Mouse (Mus musculus) ES-E14 (cell line): Measurements from ENCODE around the gene Prr5. TPM values are rescaled to one million over a fixed set of nuclear protein-coding genes. Genes with fewer than 3 reads are reported as not detected.

Experiments used
- DNase-seq: peaks from one replicate; pipeline ENCODE4 v3.0.0-alpha.2; 2013; ENCODE audit warnings: low read depth, low spot score
- H3K27ac ChIP-seq: 2 replicates; pipeline ENCODE4 v1.5.1; 2012; ENCODE audit warnings: low read depth, mild to moderate bottlenecking, low read length, moderate library complexity, mixed read lengths; ENCODE audit not compliant: poor library complexity, insufficient read depth, severe bottlenecking
- H3K36me3 ChIP-seq: 2 replicates; pipeline ENCODE4 v1.6.1; 2012; ENCODE audit warnings: mild to moderate bottlenecking, low read length, moderate library complexity, mixed read lengths; ENCODE audit not compliant: control insufficient read depth, poor library complexity, insufficient read depth, severe bottlenecking
- H3K4me1 ChIP-seq, 2 experiments: fragments of 150-350 bp in 1 of 2; sonication (generic) in 1 of 2; 2 replicates each; pipeline ENCODE4 v1.6.1; 2012; ENCODE audit warnings: low read length in 2 of 2, mild to moderate bottlenecking in 1 of 2, mixed read lengths in 1 of 2; ENCODE audit not compliant: control insufficient read depth in 2 of 2, insufficient read depth in 2 of 2, poor library complexity in 1 of 2
- H3K4me3 ChIP-seq, 2 experiments: fragments of 150-350 bp in 1 of 2; sonication (generic) in 1 of 2; 2 replicates each; pipeline ENCODE4 v1.5.1; 2012; ENCODE audit warnings: low read length in 2 of 2, low read depth in 1 of 2, mild to moderate bottlenecking in 1 of 2, mixed read lengths in 1 of 2; ENCODE audit not compliant: insufficient read depth in 1 of 2, poor library complexity in 1 of 2, severe bottlenecking in 1 of 2
- H3K9ac ChIP-seq: 2 replicates; pipeline ENCODE4 v1.6.1; 2012; ENCODE audit warnings: low read depth, mild to moderate bottlenecking, low read length, mixed read lengths; ENCODE audit not compliant: poor library complexity, insufficient read depth, severe bottlenecking
- H3K9me3 ChIP-seq: fragments of 150-350 bp; sonication (generic); 2 replicates; pipeline ENCODE4 v1.6.1; 2012; ENCODE audit warnings: low read depth, mild to moderate bottlenecking, low read length; ENCODE audit not compliant: control insufficient read depth, insufficient read depth
- CHD2 ChIP-seq: IDR thresholded peaks from 2 replicates; pipeline ENCODE4 v1.6.1; 2014; ENCODE audit warnings: mild to moderate bottlenecking, low read depth, low read length, inconsistent platforms
- HCFC1 ChIP-seq: IDR thresholded peaks from 2 replicates; pipeline ENCODE4 v1.6.1; 2012; ENCODE audit warnings: low read length, inconsistent platforms, borderline replicate concordance; ENCODE audit not compliant: insufficient read depth
- MAFK ChIP-seq: IDR thresholded peaks from 2 replicates; pipeline ENCODE4 v1.6.1; 2014; ENCODE audit warnings: mild to moderate bottlenecking, low read depth, low read length, inconsistent platforms; ENCODE audit not compliant: insufficient read depth
- ZC3H11A ChIP-seq: IDR thresholded peaks from 2 replicates; pipeline ENCODE4 v1.6.1; 2012; ENCODE audit warnings: low read depth, mild to moderate bottlenecking, inconsistent platforms, low read length, borderline replicate concordance
- ZNF384 ChIP-seq: IDR thresholded peaks from 2 replicates; pipeline ENCODE4 v1.6.1; 2012; ENCODE audit warnings: low read depth, low read length, inconsistent platforms
- in situ Hi-C, 2 experiments: fragments of 600-800 bp; cut with MboI; formaldehyde crosslinking; loops; one replicate each; pipeline ENCODE4 v1.15.1; 2025; ENCODE audit warnings: low sequenced_read_pairs in 2 of 2, inconsistent platforms in 1 of 2; ENCODE audit not compliant: unreplicated experiment in 2 of 2
- total RNA-seq: library from RNA; depleted of rRNA; stranded (reverse); fragments of 300-350 nt; gene quantifications from 2 replicates; pipeline ENCODE4 v1.2.3, GENCODE M21; 2012

Gene Prr5
- total RNA-seq, 1 experiment: 11.6 TPM

- Histone ChIP-seq H3K36me3 (peaks cover 39% of the 10 kb centered on the region), H3K4me1 (no peaks in the 10 kb centered on the region), H3K9ac (no peak overlapping the region), H3K4me3 (no peak overlapping the region), H3K9me3 (no peaks in the 10 kb centered on the region), H3K27ac (no peak overlapping the region)
- TF ChIP-seq MAFK: peak; percentile 66
- no peak for TF ChIP-seq CHD2
- DNase-seq: no peak
- in situ Hi-C loops: no loop called here
These were observed 22.1 kb downstream of the Prr5 start for GRCm38 (mm10) chr15:84691513-84691912.

GRCm38 (mm10) chr15:84692645-84693044 is 23.2 kb downstream of the Prr5 start:
- H3K27ac ChIP-seq: no peak overlapping the region
- peaks cover 44% of the 10 kb centered on the region for H3K36me3 ChIP-seq
- in situ Hi-C loops: no loop called here
- no peak overlapping the region for H3K9ac ChIP-seq
- H3K4me3 ChIP-seq: no peak overlapping the region
- DNase-seq: no peak
- no peaks in the 10 kb centered on the region for H3K4me1 ChIP-seq
- TF ChIP-seq HCFC1 (no peak), CHD2 (no peak), MAFK (no peak), ZNF384 (no peak), ZC3H11A (no peak)
- H3K9me3 ChIP-seq: no peaks in the 10 kb centered on the region

- H3K4me1 ChIP-seq: peaks cover 0 to 2% of the 10 kb centered on the region in 2 experiments; a peak in 1 of 4 replicates
- H3K36me3 ChIP-seq: peaks cover 34% of the 10 kb centered on the region
- in situ Hi-C loops: no loop called here
- no peak overlapping the region for H3K27ac ChIP-seq
- TF ChIP-seq ZNF384 (no peak), MAFK (no peak), ZC3H11A (no peak), HCFC1 (no peak), CHD2 (no peak)
- no peak overlapping the region for H3K9ac ChIP-seq
- no peak overlapping the region for H3K4me3 ChIP-seq
- H3K9me3 ChIP-seq: no peaks in the 10 kb centered on the region
- DNase-seq: no peak
These were observed 26.6 kb downstream of the Prr5 start for GRCm38 (mm10) chr15:84696021-84696420.

- no peaks in the 10 kb centered on the region for H3K9me3 ChIP-seq
- H3K27ac ChIP-seq: no peak overlapping the region
- TF ChIP-seq HCFC1 (no peak), MAFK (no peak), ZNF384 (no peak), CHD2 (no peak), ZC3H11A (no peak)
- H3K4me1 ChIP-seq: peaks cover 0 to 2% of the 10 kb centered on the region in 2 experiments; a peak in 1 of 4 replicates
- no peak overlapping the region for H3K4me3 ChIP-seq
- no peak overlapping the region for H3K9ac ChIP-seq
- peaks cover 41% of the 10 kb centered on the region for H3K36me3 ChIP-seq
- no peak for DNase-seq
- in situ Hi-C loops: no loop called here
These were observed 28.2 kb downstream of the Prr5 start for GRCm38 (mm10) chr15:84697611-84698011.

- no peak overlapping the region for H3K4me3 ChIP-seq
- no peak overlapping the region for H3K27ac ChIP-seq
- DNase-seq: no peak
- in situ Hi-C loops: no loop called here
- H3K36me3 ChIP-seq: peaks cover 41% of the 10 kb centered on the region
- H3K4me1 ChIP-seq: peaks cover 0 to 2% of the 10 kb centered on the region in 2 experiments; a peak in 1 of 4 replicates
- TF ChIP-seq CHD2 (no peak), HCFC1 (no peak), MAFK (no peak)
- no peaks in the 10 kb centered on the region for H3K9me3 ChIP-seq
- H3K9ac ChIP-seq: no peak overlapping the region
These were observed 28.8 kb downstream of the Prr5 start for GRCm38 (mm10) chr15:84698189-84698588.
